Mouse (Mus musculus): ENCODE data around the gene Mmp23. TPM values are rescaled to one million over a fixed set of nuclear protein-coding genes. Genes with fewer than 3 reads are reported as not detected.
"Not testable (repeated sequence)": the region's sequence is repeated elsewhere in the genome, so short reads cannot be mapped to it uniquely, and the experiment has no call there.

Mmp23 gene
- polyA plus RNA-seq, 1 experiment from 2014 or later, result 3.9 TPM

- no peak overlapping the region for H3K9ac ChIP-seq
- H3K36me3 ChIP-seq, result no peaks in the 10 kb centered on the region
- WGBS, result 62% methylated on average over 2 of the region's 2 CpGs
- no peak overlapping the region for H3K4me3 ChIP-seq
- no peaks in the 10 kb centered on the region for H3K9me3 ChIP-seq
- H3K27me3 ChIP-seq, result no peaks in the 10 kb centered on the region
- no peak overlapping the region for H3K4me2 ChIP-seq
- ATAC-seq (ENCODE audit: low read depth), result no peak
- no peak overlapping the region for H3K27ac ChIP-seq (replicated peaks)
- peaks cover 12% of the 10 kb centered on the region for H3K4me1 ChIP-seq (replicated peaks)
Observed at GRCm38 (mm10) chr4:155672082-155672481, 18.9 kb upstream of the Mmp23 start.

GRCm38 (mm10) chr4:155670236-155670635 lies 17.1 kb upstream of the Mmp23 start:
- not testable (repeated sequence) for ATAC-seq (ENCODE audit: low read depth); H3K9me3 ChIP-seq; H3K27ac ChIP-seq (replicated peaks); H3K27me3 ChIP-seq; H3K4me3 ChIP-seq; H3K9ac ChIP-seq
- 0 out of 2 replicates have a peak overlapping the region, but pooled peaks have one; percentile 92 for H3K4me2 ChIP-seq
- peaks cover 12% of the 10 kb centered on the region for H3K4me1 ChIP-seq (replicated peaks)
- peaks cover 11% of the 10 kb centered on the region for H3K36me3 ChIP-seq
- WGBS, result 67% methylated on average over 4 of the region's 4 CpGs

- Histone ChIP-seq H3K27ac (replicated peaks) (peak overlapping the region; percentile 86), H3K27me3 (no peaks in the 10 kb centered on the region), H3K4me2 (peak overlapping the region; percentile 92), H3K9ac (peak overlapping the region; percentile 91; the same call in 1 of the 2 replicates), H3K36me3 (peaks cover 17% of the 10 kb centered on the region), H3K9me3 (no peaks in the 10 kb centered on the region), H3K4me1 (replicated peaks) (peaks cover 12% of the 10 kb centered on the region), H3K4me3 (peak overlapping the region; percentile 88)
- WGBS, result 1% methylated on average over 8 of the region's 8 CpGs
- peak; percentile 21; the same call in 1 of the 2 replicates for ATAC-seq (ENCODE audit: low read depth)
Observed at GRCm38 (mm10) chr4:155669598-155670075, 16.5 kb upstream of the Mmp23 start.

DNA sequence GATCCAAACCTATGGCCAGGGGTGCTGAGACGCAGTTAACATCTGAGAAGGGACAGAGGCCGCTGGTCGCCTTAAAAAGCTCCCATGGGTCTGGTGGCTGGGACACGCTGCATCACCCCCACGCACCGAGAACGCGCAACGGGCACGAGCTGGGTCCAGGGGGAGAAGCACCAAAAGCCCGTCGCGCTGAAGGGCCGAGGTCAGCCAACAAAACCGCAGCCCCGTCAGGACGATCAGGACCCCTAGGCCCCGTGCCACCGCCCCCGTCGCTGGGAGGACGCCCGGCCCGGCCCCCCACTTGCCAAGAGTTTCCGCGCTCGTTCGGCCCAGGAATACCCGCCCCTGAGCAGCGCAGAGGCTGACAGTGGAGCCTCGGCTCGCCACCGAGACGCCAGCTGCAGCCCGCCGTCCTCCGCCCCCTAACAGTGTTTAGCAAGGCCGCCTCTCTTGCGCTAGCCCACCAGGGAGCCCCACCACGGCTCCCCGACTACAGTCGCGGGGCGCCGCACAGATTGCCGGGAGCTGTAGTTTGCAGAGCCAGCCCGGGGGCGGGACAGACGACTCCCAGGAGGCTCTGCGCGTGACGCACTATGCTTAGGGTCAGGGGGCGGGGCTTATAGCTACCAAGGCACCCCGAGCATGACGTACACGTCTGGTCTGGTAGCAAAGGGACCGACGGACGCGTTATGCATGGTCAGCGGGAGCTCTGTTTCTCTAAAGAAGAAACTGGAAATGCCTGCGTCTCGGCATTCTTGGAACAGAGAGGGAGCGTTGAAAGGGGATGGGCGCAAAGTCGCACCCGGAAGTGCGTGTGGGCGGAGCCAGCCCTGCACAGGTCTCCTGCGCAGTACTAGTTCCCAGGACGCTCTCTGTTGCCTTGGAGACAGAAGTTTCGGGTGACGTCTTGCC lies 15.8 kb upstream of the Mmp23 start, which contains the start of gene Mib2:
TSS of gene Mib2 (minus strand) at position 510 of the 909 bp plus-strand sequence.
- Histone ChIP-seq H3K4me1 (replicated peaks) (peaks cover 12% of the 10 kb centered on the region), H3K4me3 (peak within 1 kb of the TSS; percentile 88), H3K27me3 (no peaks in the 10 kb centered on the region), H3K36me3 (peaks cover 23% of the 10 kb centered on the region), H3K9ac (peak within 1 kb of the TSS; percentile 91), H3K27ac (replicated peaks) (peak within 1 kb of the TSS; percentile 86), H3K4me2 (peak within 1 kb of the TSS; percentile 92), H3K9me3 (no peaks in the 10 kb centered on the region)
- ATAC-seq (ENCODE audit: low read depth), result peak; percentile 99
- under 1% methylated on average over 53 of the region's 73 CpGs for WGBS

DNA sequence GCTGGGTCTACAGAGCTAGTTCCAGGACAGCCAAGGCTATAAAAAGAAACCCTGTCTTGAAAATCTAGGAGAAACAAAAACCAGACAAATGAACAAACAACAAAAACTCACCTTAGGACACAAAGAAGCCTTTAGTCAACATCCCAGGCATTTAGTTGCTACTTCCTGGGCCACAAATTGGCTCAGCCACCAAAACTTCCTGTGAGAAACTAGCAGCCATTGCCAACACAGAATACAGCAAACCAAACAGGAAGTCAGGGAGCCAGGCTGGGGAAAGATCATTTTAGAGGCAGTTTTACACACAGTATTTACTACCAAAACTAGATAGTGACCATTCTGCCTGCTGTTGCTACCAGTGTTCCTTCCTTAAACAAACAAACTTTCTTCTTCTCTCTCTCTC lies 13.7 kb upstream of the Mmp23 start:
- Histone ChIP-seq H3K9ac (no peak overlapping the region), H3K27me3 (no peaks in the 10 kb centered on the region), H3K4me1 (replicated peaks) (peaks cover 12% of the 10 kb centered on the region), H3K4me2 (no peak overlapping the region), H3K4me3 (no peak overlapping the region), H3K36me3 (peaks cover 26% of the 10 kb centered on the region), H3K9me3 (no peaks in the 10 kb centered on the region), H3K27ac (replicated peaks) (no peak overlapping the region)
- ATAC-seq (ENCODE audit: low read depth), result no peak

GRCm38 (mm10) chr4:155660641-155661040 lies 7.5 kb upstream of the Mmp23 start:
- H3K36me3 ChIP-seq, result peaks cover 61% of the 10 kb centered on the region
- ATAC-seq (ENCODE audit: low read depth), result no peak
- no peak overlapping the region for H3K27ac ChIP-seq (replicated peaks)
- H3K4me1 ChIP-seq (replicated peaks), result no peaks in the 10 kb centered on the region
- H3K4me3 ChIP-seq, result no peak overlapping the region
- H3K4me2 ChIP-seq, result no peak overlapping the region
- no peak overlapping the region for H3K9ac ChIP-seq
- no peaks in the 10 kb centered on the region for H3K9me3 ChIP-seq
- WGBS, result 79% methylated on average over 12 of the region's 12 CpGs
- H3K27me3 ChIP-seq, result peaks cover 16% of the 10 kb centered on the region

GRCm38 (mm10) chr4:155658961-155659360 lies 5.8 kb upstream of the Mmp23 start:
- H3K27me3 ChIP-seq, result peaks cover 33% of the 10 kb centered on the region
- WGBS, result 93% methylated on average over 10 of the region's 10 CpGs
- H3K4me3 ChIP-seq, result no peak overlapping the region
- no peak for ATAC-seq (ENCODE audit: low read depth)
- peaks cover 14% of the 10 kb centered on the region for H3K4me1 ChIP-seq (replicated peaks)
- no peak overlapping the region for H3K27ac ChIP-seq (replicated peaks)
- no peak overlapping the region for H3K4me2 ChIP-seq
- no peaks in the 10 kb centered on the region for H3K9me3 ChIP-seq
- H3K9ac ChIP-seq, result no peak overlapping the region
- H3K36me3 ChIP-seq, result peaks cover 46% of the 10 kb centered on the region

DNA sequence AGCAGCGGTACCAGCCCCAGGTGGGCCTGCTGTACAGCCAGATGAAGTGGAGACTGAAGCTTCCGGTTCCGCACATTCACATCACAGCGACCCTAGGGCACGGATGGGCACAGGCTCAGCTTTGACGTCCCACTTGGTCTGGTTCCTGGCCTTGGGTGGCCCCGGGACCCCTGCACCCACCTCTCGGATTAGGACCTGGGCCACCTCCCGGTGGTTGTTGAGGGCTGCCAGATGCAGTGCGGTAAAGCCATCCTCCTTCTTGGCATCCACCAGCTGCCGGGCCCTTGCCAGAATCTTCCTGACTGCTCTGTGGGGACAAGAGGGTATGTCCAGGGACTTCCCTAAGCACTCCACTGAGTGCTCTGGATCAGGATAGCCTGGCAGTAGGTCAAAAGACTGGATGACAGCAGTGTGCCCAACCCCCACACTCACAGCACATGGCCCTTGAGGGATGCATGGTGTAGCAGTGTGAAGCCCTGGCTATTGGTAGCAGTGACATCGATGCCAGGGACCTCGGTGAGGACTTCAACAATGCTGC lies 3.1 kb upstream of the Mmp23 start:
- no peak overlapping the region for H3K4me3 ChIP-seq
- no peak for ATAC-seq (ENCODE audit: low read depth)
- no peak overlapping the region for H3K27ac ChIP-seq (replicated peaks)
- H3K27me3 ChIP-seq, result peaks cover 60% of the 10 kb centered on the region
- H3K9ac ChIP-seq, result no peak overlapping the region
- no peak overlapping the region for H3K4me2 ChIP-seq
- WGBS, result 87% methylated on average over 13 of the region's 13 CpGs
- H3K9me3 ChIP-seq, result no peaks in the 10 kb centered on the region
- peaks cover 51% of the 10 kb centered on the region for H3K36me3 ChIP-seq
- peaks cover 34% of the 10 kb centered on the region for H3K4me1 ChIP-seq (replicated peaks)

DNA sequence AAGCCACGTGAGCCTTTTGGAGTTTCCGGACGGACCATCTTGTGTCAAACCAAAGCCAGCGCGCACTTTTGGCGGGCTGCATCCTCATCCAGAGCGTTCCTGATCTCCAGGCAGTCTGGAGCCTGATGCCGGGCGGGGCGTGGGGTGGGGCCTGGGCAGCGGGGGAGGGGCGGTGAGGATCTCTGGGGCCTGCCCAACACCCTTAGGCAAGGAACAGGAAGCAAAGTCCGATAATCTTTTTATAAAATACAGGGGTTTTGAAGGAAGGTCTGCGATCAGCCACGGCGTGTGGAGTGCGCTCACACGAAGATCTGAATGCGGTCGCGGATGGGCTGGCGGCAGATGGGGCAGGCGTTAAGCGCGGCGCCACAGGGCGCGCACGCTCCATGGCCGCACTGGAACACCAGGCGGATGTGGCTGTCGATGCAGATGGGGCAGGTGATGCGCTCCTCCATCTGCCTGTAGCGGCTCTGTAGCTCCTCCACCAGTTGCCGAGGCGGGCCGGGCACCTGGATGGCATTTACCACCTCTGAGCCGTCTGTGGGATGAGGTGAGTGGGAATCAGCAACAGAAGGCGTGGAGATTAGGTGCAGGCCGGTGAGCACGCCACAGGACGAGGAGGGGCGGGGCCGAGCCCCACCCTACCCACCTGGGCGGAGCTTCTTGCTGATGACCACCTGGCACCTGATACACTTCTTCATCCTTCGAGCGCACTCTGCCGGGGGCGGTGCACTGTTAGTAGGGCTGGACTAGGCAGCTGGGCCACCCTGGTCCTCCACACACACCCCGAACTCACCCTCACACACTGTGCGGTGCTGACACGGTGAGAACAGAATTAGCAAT lies 1.5 kb upstream of the Mmp23 start:
- peak overlapping the region; percentile 56 for H3K9ac ChIP-seq
- H3K36me3 ChIP-seq, result peaks cover 62% of the 10 kb centered on the region
- WGBS, result 2% methylated on average over 52 of the region's 52 CpGs

DNA sequence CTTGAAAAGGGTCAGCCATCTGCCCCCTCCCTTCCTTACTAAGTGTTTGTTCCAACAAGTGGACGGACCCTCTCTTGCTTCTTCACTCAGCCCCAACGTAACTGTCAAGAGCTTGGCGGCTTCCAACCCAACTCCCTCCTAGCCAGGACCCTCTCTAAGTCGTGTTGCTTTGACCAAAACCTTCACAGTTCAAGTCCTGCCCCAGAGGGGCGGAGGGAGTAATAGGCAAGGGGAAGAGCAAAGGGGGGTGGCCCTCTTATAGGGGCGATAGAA lies 935 bp upstream of the Mmp23 start:
- Histone ChIP-seq H3K9me3 (no peaks in the 10 kb centered on the region), H3K9ac (peak overlapping the region; percentile 56; the same call in 1 of the 2 replicates), H3K27ac (replicated peaks) (no peak overlapping the region), H3K27me3 (peaks cover 74% of the 10 kb centered on the region), H3K4me2 (peak overlapping the region; percentile 66), H3K4me1 (replicated peaks) (peaks cover 34% of the 10 kb centered on the region), H3K36me3 (peaks cover 62% of the 10 kb centered on the region), H3K4me3 (peak overlapping the region; percentile 39)
- no peak for ATAC-seq (ENCODE audit: low read depth)
- WGBS, result 4% methylated on average over 6 of the region's 6 CpGs

More for the DNA sequence above, 1.5 kb upstream of the Mmp23 start:
- peaks cover 74% of the 10 kb centered on the region for H3K27me3 ChIP-seq
- H3K9me3 ChIP-seq, result no peaks in the 10 kb centered on the region
- H3K4me3 ChIP-seq, result peak overlapping the region; percentile 39
- peak overlapping the region; percentile 66 for H3K4me2 ChIP-seq
- H3K4me1 ChIP-seq (replicated peaks), result peaks cover 34% of the 10 kb centered on the region
- no peak overlapping the region for H3K27ac ChIP-seq (replicated peaks)
- peak; percentile 44 for ATAC-seq (ENCODE audit: low read depth)

- Histone ChIP-seq H3K27ac (replicated peaks) (no peak overlapping the region), H3K4me2 (peak overlapping the region; percentile 66), H3K9me3 (no peaks in the 10 kb centered on the region), H3K27me3 (peaks cover 74% of the 10 kb centered on the region), H3K4me1 (replicated peaks) (peaks cover 34% of the 10 kb centered on the region), H3K4me3 (peak overlapping the region; percentile 39), H3K9ac (peak overlapping the region; percentile 67), H3K36me3 (peaks cover 63% of the 10 kb centered on the region)
- no peak for ATAC-seq (ENCODE audit: low read depth)
- WGBS, result 2% methylated on average over 31 of the region's 31 CpGs
Observed at GRCm38 (mm10) chr4:155653451-155654182, 433 bp upstream of the Mmp23 start.

All from neural tube, embryonic 13.5 days (tissue).